Mouse (Mus musculus) midbrain, embryonic 10.5 days (tissue): ENCODE results near the gene Smap1. TPM values are rescaled to one million over a fixed set of nuclear protein-coding genes. Genes with fewer than 3 reads are reported as not detected.
A peak's percentile ranks its signal among the peaks of the same experiment; 100 is the strongest.
"Not testable (repeated sequence)": the region's sequence is repeated elsewhere in the genome, so short reads cannot be mapped to it uniquely, and the experiment has no call there.

Source experiments
- DNase-seq: peaks from one replicate; pipeline ENCODE4 v3.0.0-alpha.2; 2017; ENCODE audit warnings: low spot score
- H3K27ac ChIP-seq: fragments of 300-500 bp; sonication (generic); replicated peaks from 2 replicates; pipeline ENCODE4 v1.5.1; 2016; ENCODE audit warnings: mild to moderate bottlenecking
- H3K27me3 ChIP-seq: fragments of 300-500 bp; sonication (generic); 2 replicates; pipeline ENCODE4 v1.6.1; 2016; ENCODE audit warnings: low read depth, mild to moderate bottlenecking; ENCODE audit not compliant: poor library complexity, severe bottlenecking
- H3K36me3 ChIP-seq: fragments of 300-500 bp; sonication (generic); 2 replicates; pipeline ENCODE4 v1.6.1; 2016; ENCODE audit warnings: mild to moderate bottlenecking, moderate library complexity
- H3K4me1 ChIP-seq: fragments of 300-500 bp; sonication (generic); 2 replicates; pipeline ENCODE4 v1.6.1; 2016
- H3K4me3 ChIP-seq: fragments of 300-500 bp; sonication (generic); 2 replicates; pipeline ENCODE4 v1.5.1; 2016; ENCODE audit warnings: mild to moderate bottlenecking, moderate library complexity
- H3K9me3 ChIP-seq: fragments of 300-500 bp; sonication (generic); replicated peaks from 2 replicates; pipeline ENCODE4 v1.6.1; 2016; ENCODE audit warnings: mild to moderate bottlenecking
- WGBS: fragments of 180-500 bp; shearing (Covaris S2); methylation state at CpG from one replicate; pipeline ENCODE4 v1.1.7; 2016; 5-methylcytosine and 5-hydroxymethylcytosine counted together
- polyA plus RNA-seq: library from polyadenylated mRNA; unstranded; fragments of >200 nt; fragmentation: Nextera tagmentation; extraction: Ambion mirVana; gene quantifications from 2 replicates; pipeline ENCODE4 v1.2.1, GENCODE M21; 2016

Gene Smap1
- polyA plus RNA-seq = 29.9 and 39.1 TPM in 2 replicates

DNA sequence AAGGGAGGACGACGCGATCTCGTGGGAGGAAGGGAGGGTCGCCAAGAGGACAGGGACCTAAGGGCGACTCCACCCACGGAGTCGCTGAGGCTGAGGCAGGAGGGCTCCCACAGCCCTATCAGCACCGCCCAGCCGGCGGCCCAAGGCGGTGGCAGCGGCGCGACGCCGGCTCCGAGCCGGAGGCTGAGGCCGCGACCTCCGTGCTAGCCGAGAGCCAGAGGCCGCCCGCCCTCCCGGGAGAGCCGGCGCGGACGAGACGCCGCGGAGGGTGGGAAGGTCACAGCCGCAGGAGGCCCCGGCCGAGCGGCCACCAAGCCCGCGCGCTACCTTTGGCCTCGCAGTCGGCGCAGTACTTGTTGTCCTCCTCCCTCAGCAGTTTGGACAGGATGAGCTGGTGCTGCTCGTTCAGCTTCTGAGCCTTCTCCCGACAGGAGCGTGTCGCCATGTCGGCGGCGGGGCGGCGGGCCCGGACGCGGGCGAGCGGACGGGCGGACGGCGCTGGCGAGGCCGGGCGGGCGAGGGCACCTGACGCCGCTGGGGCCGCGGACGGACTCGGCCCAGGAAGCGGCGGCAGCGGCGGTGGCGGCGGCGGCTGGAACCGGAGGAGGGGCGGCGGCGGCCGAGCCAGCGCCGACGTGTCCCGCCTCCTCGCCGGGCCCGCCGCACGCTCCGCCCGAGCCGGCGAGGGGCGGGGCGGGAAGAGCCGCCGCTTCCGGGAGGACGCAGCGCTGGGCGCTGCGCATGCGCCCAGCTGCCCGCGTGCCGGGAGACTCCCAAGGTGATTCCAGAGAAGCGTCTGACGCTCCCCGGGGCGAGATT lies at the start of gene Smap1:
Gene Smap1, minus strand, starts transcription at position 607 of the 819 bp plus-strand sequence.
- 1% methylated on average over 113 of the region's 113 CpGs for WGBS
- Histone ChIP-seq H3K9me3 (peaks cover 8% of the 10 kb centered on the region; the same call in 1 of the 2 replicates), H3K27ac (peak within 1 kb of the TSS; percentile 93), H3K36me3 (no peaks in the 10 kb centered on the region), H3K4me1 (peaks cover 18% of the 10 kb centered on the region), H3K27me3 (no peaks in the 10 kb centered on the region), H3K4me3 (peak within 1 kb of the TSS; percentile 88)
- peak; percentile 78 for DNase-seq

DNA sequence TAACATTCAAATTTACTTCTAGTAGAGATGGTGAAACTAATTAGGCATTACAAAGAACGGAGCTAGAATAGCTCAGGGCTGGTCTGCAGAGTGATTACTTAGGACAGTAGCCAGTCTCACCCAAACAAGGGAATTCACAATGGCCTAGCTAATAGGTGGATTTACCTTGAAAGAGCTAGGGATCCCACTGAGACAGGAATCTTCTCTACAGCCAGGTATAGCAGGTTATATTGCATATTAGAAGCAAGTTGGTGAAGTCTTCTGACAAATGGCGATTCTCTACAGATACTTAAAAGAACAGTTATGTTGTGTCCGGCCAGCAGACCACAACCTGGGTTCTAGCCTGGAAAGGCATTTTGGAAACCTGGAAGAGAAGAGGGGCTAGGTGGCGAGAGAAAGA lies 49.0 kb upstream of the Smap1 start:
- H3K4me3 ChIP-seq, H3K36me3 ChIP-seq, H3K27ac ChIP-seq, H3K4me1 ChIP-seq, DNase-seq, H3K27me3 ChIP-seq, H3K9me3 ChIP-seq: not testable (repeated sequence)
- 92% methylated on average over 4 of the region's 4 CpGs for WGBS

DNA sequence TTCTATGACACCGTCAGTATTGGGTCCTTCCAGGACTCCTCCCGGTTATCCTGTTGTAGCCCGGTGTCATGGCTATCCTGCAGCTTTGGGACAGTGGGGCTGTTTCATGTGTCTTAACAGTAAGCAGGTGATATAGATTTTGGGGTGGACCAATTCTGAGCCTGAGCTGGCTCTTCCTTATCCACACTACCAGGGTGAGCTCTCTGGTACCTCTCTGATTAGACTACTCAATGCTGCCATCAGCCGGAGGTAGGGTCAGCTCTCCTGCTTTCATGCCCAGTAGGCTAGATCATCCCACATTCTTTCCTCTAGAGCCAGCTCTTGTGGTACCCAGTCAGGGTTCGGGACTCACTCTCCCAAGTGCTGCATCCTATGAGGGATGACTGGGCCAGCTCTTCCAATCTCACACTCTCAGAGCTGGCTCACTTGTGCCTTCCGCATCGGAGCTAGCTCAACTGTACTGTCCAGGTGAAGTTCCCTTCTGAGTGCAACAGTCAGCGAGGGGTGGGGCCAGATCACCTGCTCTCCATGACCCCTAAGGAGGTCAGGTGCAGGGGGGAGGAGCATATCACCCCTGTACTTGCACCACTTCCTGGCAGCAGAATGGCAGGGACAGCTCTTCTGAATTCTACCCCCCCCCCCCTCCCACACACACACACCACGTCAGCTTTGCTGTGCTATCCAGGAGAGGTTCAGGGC lies 46.1 kb upstream of the Smap1 start:
- WGBS = 89% methylated on average over 9 of the region's 9 CpGs
- Histone ChIP-seq H3K9me3 (peaks cover 5% of the 10 kb centered on the region; the same call in 1 of the 2 replicates), H3K36me3 (no peaks in the 10 kb centered on the region), H3K27ac (no peak overlapping the region), H3K4me3 (no peak overlapping the region), H3K4me1 (no peaks in the 10 kb centered on the region), H3K27me3 (no peaks in the 10 kb centered on the region)
- no peak for DNase-seq

DNA sequence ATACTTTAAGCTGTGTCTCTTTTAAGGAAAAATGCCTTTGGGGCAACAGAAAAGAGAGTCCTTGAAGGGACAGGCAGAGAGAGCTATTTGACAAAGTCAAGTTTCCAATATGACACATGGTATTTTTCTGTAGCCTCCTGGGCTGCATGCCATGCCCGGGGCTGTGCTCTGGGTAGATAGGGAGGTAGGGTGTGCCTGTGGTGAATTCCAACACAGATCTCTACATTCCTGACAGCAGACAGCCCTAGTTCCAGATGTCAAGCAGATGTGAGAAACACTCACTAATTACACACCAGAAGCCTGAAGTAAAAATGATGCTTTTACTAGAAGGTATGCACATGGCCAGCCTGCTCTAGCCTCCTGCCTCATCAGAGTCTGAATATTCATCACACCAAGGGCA lies 44.1 kb upstream of the Smap1 start:
- DNase-seq = no peak
- Histone ChIP-seq H3K4me3 (no peak overlapping the region), H3K36me3 (no peaks in the 10 kb centered on the region), H3K27ac (no peak overlapping the region), H3K4me1 (no peaks in the 10 kb centered on the region), H3K9me3 (peaks cover 5% of the 10 kb centered on the region; the same call in 1 of the 2 replicates), H3K27me3 (no peaks in the 10 kb centered on the region)
- WGBS = 60% methylated on average over 1 of the region's 1 CpGs

DNA sequence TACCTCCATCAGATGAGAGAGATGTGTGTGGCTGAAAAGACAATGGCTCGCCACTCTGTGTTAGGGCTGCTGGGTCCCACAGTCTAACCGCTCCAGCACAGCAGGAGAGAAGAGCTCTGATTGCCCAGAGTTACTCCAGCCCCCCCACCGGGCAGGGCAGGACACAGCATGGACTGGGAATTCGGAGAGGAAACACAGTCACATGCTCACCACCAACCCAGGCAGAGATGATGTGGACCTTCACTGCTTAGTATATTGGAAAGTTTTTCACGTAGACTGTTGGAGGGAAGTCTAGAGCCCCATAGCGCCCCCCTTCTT lies 37.3 kb upstream of the Smap1 start:
- Histone ChIP-seq H3K27ac (no peak overlapping the region), H3K4me1 (peaks cover 9% of the 10 kb centered on the region), H3K36me3 (no peaks in the 10 kb centered on the region), H3K9me3 (no peaks in the 10 kb centered on the region), H3K27me3 (no peaks in the 10 kb centered on the region), H3K4me3 (peak overlapping the region; percentile 44)
- WGBS = 18% methylated on average over 6 of the region's 6 CpGs
- no peak for DNase-seq

DNA sequence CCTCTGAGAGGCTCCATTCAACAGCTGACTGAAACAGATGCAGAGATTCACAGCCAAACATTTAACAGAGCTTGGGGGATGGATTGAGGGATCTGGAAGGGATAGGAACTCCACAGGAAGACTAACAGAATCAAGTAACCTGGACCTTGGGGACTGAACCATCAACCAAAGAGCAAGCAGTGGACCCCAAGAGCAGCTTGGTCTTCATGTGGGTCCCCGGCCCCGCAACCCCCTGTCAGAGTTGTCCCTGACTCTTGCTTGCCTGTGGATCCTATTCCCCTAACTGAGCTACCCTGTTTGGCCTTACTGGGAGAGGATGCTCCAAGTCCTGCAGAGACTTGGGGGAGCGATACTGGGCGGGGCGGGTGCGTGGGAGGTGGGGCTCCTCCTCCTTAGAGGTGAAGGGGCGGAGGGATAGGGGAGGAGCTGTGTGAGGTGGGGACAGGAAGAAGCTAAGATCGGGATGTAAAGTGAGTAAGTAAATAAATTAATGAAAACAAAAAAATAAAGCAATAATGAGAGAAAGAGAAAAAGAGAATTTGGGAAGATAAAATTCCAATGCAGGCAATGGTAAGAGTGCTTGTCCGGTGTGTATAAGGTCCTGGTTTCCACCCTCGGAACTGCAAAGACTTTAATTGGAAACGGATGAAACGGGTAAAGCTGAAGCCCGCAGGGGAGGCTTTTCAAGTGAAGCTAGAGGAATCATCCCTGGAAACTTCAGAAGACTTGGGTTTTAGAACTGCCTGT lies 36.7 kb upstream of the Smap1 start:
- Histone ChIP-seq H3K36me3 (no peaks in the 10 kb centered on the region), H3K9me3 (no peaks in the 10 kb centered on the region), H3K27ac (0 out of 2 replicates have a peak overlapping the region, but pooled peaks have one; percentile 17), H3K4me3 (peak overlapping the region; percentile 44), H3K27me3 (no peaks in the 10 kb centered on the region), H3K4me1 (peaks cover 9% of the 10 kb centered on the region)
- peak; percentile 34 for DNase-seq
- WGBS = 12% methylated on average over 13 of the region's 13 CpGs

DNA sequence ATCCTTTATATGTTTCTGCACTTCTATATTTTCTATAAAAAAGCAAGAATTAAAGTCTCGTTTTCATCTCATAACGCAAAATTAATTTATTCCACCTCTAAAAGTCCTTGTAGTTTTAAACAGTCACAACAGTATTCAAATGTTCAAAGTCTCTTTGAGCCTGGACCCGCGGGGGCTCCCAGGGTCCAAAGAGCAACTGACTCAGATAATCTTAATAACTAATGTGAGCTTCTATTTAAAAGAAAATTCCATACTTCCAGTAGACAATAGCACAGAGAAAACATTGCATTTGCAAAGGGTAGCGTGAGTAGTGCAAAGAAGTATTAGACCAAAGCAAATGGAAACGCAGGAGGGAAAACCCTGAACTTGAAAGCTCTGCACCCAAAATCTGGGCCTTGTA lies 36.0 kb upstream of the Smap1 start:
- H3K27me3 ChIP-seq = no peaks in the 10 kb centered on the region
- H3K36me3 ChIP-seq = no peaks in the 10 kb centered on the region
- no peak for DNase-seq
- no peak overlapping the region for H3K4me3 ChIP-seq
- no peak overlapping the region for H3K27ac ChIP-seq
- 90% methylated on average over 6 of the region's 6 CpGs for WGBS
- H3K4me1 ChIP-seq = peaks cover 9% of the 10 kb centered on the region
- no peaks in the 10 kb centered on the region for H3K9me3 ChIP-seq

GRCm38 (mm10) chr1:23955539-23955938 lies 33.4 kb upstream of the Smap1 start:
- H3K4me3 ChIP-seq = no peak overlapping the region
- no peak overlapping the region for H3K27ac ChIP-seq
- H3K36me3 ChIP-seq = no peaks in the 10 kb centered on the region
- no peaks in the 10 kb centered on the region for H3K27me3 ChIP-seq
- no peaks in the 10 kb centered on the region for H3K9me3 ChIP-seq
- 86% methylated on average over 4 of the region's 4 CpGs for WGBS
- peaks cover 9% of the 10 kb centered on the region for H3K4me1 ChIP-seq
- no peak for DNase-seq

DNA sequence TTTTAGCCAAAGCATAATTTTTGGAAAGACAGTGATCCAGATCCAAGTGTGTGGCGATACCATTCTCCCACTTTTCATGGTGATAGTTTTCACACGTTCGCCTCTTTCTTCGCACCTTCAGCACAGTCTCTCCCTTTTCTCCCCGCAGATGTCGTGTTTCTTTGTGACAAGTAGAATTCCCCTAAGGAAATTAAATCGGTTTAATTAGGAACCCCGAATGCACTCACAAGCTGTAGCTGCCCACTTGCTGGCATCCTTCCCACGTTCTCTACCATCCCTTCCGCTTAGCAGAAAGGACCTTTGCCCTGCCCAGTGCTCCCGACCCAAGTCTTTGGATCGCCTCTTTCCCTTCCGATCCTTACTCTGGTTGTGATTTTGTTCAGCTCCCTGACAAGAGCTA lies 31.8 kb upstream of the Smap1 start:
- H3K27me3 ChIP-seq = no peaks in the 10 kb centered on the region
- DNase-seq = no peak
- H3K27ac ChIP-seq = no peak overlapping the region
- H3K9me3 ChIP-seq = no peaks in the 10 kb centered on the region
- H3K4me3 ChIP-seq = no peak overlapping the region
- peaks cover 8% of the 10 kb centered on the region for H3K4me1 ChIP-seq
- WGBS = 90% methylated on average over 13 of the region's 13 CpGs
- no peaks in the 10 kb centered on the region for H3K36me3 ChIP-seq

GRCm38 (mm10) chr1:23948778-23949699 lies 26.9 kb upstream of the Smap1 start:
- WGBS = 66% methylated on average over 15 of the region's 15 CpGs

DNA sequence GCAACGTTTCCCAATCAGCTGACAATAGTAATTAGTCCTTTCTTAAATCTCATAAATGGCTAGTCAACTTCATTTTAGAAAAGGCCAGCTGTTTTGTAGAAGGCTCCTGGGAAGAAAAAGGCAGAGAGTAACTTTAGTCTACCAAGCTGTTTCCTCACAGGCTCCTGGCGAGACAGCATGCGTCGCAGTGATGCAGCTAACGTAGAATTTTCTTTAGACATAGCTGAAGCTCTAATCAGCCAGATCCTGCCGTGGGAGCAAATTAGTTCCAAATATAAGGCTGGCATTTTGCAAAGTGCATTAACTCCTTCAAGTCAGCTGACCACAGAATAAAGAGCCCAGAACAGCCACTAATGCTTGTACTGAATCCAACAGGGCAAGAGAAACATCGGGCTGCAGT lies 26.2 kb upstream of the Smap1 start:
- no peak for DNase-seq
- peak overlapping the region; percentile 47; the same call in 1 of the 2 replicates for H3K27ac ChIP-seq
- 63% methylated on average over 7 of the region's 7 CpGs for WGBS
- peaks cover 13% of the 10 kb centered on the region for H3K4me1 ChIP-seq
- no peaks in the 10 kb centered on the region for H3K9me3 ChIP-seq
- no peaks in the 10 kb centered on the region for H3K27me3 ChIP-seq
- H3K36me3 ChIP-seq = no peaks in the 10 kb centered on the region
- no peak overlapping the region for H3K4me3 ChIP-seq

More at GRCm38 (mm10) chr1:23948778-23949699, 26.9 kb upstream of the Smap1 start:
- Histone ChIP-seq H3K4me3 (no peak overlapping the region), H3K9me3 (no peaks in the 10 kb centered on the region), H3K36me3 (no peaks in the 10 kb centered on the region), H3K27me3 (no peaks in the 10 kb centered on the region), H3K4me1 (peaks cover 13% of the 10 kb centered on the region), H3K27ac (peak overlapping the region; percentile 47; the same call in 1 of the 2 replicates)
- no peak for DNase-seq

- Histone ChIP-seq H3K9me3 (no peaks in the 10 kb centered on the region), H3K27ac (no peak overlapping the region), H3K36me3 (no peaks in the 10 kb centered on the region), H3K4me1 (peaks cover 10% of the 10 kb centered on the region), H3K4me3 (no peak overlapping the region), H3K27me3 (no peaks in the 10 kb centered on the region)
- 89% methylated on average over 1 of the region's 1 CpGs for WGBS
- DNase-seq = no peak
Observed at GRCm38 (mm10) chr1:23944076-23944475, 22.0 kb upstream of the Smap1 start.
